Mouse (Mus musculus) c-Kit-positive CD71-positive TER-119-positive erythroid progenitor cells, embryonic 14.5 days (primary cell): ENCODE measurements around the gene Samd4.

Experiments used
- DNase-seq: peaks from one replicate; pipeline ENCODE4 v3.0.0-alpha.2; 2013; ENCODE audit warnings: low spot score

Gene Samd4

GRCm38 (mm10) chr14:47000096-47000736, 117.6 kb downstream of the Samd4 start:
- no peak for DNase-seq

DNA sequence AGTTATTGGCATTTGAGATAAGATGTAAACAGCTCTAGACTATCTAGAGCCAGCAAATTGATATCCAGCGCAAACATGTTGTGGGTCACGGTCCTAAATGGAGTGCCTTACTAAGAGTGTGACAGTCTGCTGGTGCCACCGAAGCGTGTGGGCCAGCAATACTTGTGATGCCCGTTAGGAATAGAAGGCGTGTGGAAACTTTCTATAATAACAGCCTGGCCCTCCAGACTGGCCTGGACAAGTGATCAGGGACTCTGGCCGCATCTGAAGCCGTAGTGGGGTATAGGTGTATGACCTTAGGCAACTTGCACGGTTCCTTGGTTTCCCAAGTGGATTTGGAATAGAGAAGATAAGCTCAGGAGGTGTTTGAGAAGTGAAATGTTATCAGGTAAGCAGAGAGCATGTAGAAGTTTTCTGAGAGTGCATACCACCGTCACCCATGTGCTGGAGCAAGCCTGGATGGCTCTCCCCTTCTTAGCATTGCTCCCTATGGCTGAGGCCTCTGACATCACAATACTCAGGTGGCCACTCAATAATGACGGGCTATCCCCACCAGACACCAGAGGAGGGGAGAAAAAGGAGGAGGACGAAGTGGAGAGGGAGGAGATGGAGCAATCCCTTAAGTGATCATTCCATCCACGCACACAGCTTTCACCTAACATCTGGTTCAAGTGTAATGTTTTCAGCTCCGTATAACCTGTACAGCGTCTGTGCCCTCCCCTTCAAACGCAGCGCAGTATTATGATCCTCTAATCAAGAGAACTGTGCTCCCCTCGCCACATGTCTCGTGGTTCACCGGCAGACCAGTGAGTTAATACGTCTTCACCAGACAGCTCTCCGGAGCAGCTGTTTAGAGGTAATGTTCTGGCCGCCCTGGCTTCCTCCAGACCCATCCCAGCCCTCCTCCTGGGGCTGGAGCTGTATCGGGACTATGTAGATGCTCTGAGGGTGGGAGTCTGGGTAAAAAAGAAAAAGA, 118.4 kb downstream of the Samd4 start:
- DNase-seq = no peak

DNA sequence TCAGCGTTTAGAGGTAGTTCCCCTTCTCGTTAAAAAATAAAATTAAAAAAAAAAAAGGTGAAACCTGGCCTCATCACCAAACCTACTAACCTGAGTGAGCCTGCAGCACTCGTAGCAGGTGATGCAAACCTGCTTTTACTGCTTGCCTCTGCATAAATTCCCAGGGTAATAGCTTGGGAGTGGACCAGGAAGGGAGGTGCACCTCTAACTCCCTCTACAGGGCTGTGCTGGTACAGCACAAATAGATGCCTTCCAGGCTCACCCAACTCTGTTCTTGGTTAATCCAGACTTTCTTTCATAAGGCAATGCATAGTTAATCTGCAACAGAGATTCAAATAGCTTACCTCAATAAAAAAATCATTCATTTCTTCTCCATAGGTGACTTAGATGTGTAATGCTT, 121.5 kb downstream of the Samd4 start:
- DNase-seq = no peak

GRCm38 (mm10) chr14:47011171-47012139, 128.8 kb downstream of the Samd4 start:
- DNase-seq = no peak

- DNase-seq = no peak
Measured at GRCm38 (mm10) chr14:47015618-47016017, 133.0 kb downstream of the Samd4 start.

DNA sequence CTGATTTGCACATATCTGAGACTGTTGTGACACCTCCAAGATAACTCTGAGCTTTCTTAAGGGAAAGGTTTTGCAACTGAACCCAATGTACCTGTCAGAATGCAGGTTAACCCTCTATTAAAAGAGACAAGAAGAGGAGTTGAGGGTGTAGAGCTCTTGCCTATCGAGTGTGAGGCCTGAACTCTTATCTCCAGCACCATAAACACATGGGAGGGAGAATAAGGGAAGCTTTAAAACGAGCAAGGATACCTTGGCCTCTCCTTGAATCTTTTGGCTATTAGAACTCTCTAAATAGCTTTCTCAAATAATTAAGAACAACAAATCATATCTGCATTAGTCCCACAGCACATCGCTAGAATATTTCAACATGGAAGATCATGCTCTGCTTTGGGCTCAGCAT, 135.0 kb downstream of the Samd4 start:
- DNase-seq = peak; percentile 98

DNA sequence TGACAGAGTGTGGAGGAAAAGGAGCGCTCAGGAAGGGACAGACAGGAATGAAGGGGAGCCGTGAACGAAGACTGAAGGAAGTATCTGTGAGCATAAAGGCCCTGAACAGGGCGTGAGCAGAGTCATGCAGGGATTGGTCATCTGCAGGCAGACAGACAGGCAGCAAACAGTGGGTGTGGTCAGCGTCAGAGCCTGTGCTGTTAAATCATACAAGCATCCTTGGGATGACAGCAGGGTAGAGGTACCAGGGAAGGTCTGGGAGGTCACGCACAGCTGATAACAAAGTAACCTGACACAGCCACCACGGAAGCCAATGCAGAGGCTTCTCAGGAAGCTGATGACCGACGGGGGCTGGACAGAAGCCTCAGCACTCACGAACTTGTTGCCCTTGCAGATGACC, 138.2 kb downstream of the Samd4 start:
- DNase-seq = no peak

- no peak for DNase-seq
Measured at GRCm38 (mm10) chr14:47023529-47023928, 140.9 kb downstream of the Samd4 start.

DNA sequence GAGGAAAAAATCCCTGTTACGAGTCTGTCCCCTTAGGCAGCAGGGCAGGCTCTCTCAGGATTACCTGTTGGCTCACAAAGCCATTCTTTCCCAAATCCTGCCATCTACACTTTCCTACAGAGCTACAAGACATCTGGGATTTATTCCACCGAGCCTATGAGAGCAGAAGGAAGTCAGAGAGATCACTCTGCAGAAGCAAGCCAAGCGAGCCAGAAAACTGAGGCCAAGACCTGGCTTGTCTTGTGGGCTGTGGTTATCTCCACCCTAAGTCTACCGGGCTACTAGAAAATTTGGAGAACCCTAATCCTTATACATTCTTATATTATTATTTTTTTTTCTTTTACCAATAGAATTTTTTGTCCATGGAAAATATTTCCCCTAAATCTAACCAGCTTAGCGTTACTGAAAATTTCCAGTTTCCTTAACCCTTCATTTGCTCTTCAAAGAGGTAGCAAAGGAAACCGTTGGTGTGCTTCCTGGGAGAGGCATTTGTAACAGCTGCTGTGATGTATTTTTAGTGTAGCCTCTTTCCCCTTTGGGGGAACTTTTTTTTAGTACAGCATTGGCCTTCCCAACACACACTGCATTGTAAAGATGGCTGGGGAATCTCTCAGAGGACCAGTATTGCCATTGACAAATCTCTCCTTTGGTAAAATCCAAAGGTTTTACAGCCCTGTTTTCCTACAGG, 144.9 kb downstream of the Samd4 start:
- DNase-seq = no peak

DNA sequence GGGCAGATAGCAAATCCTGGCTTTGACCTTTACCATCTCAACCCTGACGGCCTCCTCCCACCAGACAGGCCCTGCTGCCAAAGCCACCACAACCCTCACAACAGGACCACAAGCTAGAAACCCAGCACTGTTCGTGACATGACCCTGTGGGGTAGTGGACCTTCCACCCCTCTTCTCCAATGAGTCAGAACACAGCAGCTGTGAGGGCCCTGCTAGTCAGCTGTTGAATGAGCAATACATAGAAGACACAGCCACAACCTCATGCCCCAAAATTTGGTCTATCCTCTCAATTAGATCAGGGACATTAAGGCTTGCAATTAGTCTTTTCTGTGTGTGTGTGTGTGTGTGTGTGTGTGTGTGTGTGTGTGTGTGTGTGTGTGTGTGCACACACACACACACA, 148.9 kb downstream of the Samd4 start:
- no peak for DNase-seq

- no peak for DNase-seq
Measured at GRCm38 (mm10) chr14:47032140-47032539, 149.5 kb downstream of the Samd4 start.

- no peak for DNase-seq
Measured at GRCm38 (mm10) chr14:47033423-47033822, 150.8 kb downstream of the Samd4 start.

DNA sequence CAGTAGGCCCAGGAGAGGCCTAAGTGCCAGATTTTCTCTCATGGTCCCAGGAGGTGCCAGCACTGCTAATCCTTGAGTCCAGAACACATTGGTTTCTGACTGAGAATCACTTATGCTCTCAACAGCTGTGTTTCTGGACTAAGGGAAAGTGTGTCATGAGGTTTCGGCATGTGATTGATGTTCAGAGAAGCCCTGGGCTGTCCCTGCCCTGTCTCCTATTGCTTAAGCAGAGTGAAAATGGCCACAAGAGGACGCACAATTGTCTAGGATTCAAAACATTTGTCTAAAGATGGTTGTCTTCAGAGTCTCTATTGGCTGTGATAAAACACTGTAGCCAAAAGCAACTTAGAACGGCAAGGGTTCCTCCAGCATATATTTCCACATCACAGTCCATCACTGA, 159.0 kb downstream of the Samd4 start:
- no peak for DNase-seq

- DNase-seq = no peak
Measured at GRCm38 (mm10) chr14:47049051-47049450, 166.4 kb downstream of the Samd4 start.

DNA sequence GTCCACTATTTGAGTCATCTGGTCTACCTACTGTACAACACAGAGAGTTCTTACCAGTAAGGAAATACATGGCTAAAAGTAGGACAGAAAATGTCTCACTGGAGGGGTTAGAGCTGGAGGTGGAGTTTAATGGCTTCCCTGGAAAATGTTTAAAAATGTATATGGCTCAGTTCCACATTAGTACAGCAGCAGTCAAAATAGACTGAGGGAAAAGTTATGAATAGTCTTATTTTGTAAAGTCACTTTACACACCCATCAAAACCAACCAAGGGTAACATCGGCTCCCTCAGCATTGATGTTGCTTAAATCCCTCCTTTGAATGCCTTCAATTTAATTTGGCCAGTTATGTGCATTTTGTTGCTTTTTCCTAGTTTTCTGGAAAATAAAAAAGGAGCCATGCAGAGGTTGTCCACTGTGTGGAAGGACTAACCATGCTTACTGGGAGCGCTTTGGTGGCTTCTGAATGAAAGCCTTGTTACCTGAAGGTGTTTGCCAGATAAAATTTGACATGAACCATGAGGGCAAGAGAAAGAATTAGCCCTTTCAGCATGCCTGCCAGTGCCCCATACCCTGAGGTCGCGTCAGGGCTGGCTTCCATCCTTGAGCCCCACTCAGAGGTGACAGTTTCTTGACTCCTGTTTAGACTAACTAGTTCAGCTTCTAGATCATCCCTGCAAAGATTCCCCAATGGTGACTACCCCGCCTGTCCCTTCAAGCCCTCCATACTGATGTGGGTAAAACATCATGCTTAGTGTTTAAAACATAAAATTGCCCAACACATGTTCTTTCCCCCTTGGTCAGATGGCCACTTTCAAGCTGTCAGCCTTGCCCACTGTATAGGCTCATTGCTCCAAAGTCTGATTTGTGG, 169.3 kb downstream of the Samd4 start:
- no peak for DNase-seq

GRCm38 (mm10) chr14:47053101-47053500, 170.4 kb downstream of the Samd4 start:
- DNase-seq = no peak

- DNase-seq = no peak
Measured at GRCm38 (mm10) chr14:47053824-47054223, 171.2 kb downstream of the Samd4 start.

DNA sequence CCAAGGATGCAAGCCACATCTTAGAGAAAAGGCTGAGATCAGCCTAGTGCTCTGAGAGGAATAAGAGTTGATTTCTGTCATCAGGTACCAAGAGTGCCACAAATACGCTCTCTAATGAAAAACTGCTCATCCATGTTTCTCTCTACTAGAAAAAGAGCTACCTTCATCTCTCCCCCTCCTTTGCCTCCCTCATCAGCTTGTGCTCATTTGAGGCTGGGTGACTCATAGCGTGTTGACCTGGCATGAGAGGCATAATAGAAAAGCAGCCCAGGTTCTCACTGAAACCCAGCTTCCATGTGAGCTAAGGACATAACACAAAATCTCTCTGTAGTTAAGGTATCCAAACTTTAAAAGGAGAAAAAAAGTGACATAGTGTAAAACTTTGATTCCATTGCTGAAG, 176.3 kb downstream of the Samd4 start:
- DNase-seq = no peak

DNA sequence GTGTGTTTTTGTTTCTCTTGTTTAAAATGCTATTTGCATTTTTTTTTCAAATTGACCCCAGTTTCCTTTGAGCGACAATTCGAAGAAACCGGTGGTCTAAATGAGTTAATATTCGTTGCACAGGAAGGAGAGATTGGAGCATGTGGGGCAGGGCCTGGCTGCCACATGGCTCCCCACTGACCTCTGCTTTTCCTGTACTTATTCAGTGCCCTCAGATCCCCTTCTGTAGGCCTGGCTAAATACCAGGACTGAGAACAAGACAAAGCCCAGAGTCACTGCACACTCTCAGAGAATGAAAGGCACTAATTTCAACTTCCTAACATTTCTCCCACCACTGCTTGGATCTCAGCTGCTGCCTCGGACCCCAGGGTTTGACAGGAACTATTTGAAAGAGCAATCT, 182.4 kb downstream of the Samd4 start:
- DNase-seq = no peak

DNA sequence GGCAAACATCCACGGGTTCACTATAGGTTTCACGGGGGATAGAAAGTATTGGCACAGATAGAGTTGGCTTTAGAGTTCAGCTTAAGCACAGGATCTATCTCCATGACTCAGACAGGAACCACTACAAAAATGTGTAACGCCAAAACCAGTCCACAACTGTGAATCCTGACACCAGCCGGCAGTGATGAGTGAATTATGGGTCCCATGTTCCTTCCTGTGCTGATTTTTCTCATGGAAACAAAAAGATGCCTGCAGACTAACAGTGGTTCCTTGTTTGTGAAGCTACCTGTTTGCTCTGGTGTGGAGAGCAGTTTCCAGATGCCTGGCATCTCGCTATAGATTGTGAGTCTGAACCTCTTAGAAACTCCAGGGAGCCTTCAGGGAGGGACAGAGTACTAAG, 184.2 kb downstream of the Samd4 start:
- no peak for DNase-seq
